Mouse (Mus musculus): ENCODE data around the gene Vps50.
"Not testable (repeated sequence)": the region's sequence is repeated elsewhere in the genome, so short reads cannot be mapped to it uniquely, and the experiment has no call there.

Vps50 gene

DNA sequence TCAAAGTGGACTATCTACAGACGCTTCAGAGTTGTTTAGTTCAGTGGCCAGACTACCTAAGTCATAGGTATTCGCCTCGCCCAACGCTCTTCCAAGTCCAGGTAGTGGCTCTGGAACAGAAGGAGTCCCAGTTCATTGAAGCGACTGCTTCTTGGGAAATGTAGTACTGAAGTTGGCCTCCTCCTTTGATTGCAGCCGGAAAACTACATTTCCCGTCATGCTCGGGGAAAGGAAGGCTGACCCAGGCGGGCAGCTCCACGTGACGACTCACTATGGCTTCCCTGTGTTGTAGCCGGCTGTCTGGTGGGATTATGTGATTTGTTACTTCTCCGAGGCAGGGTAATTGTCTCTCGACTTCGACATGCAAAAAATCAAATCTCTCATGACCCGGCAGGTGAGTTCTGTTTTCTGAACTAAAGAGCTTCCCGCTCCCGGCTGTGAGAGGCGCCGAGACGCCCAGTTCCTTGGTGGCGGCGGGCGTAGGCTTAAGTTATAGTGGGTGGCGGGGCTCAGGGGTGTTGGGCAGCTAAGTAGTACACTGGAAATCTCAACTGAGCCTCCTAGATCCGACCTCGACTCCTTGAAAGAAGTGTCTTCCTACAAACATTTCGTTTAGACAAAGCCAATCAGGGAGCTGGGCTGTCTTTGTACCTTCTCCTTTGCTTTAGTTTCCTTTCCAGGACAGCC is at the start of gene Vps50, which contains the start of gene Hepacam2:
TSS of gene Vps50 (plus strand) at position 221 of the 687 bp plus-strand sequence.
TSS of gene Hepacam2 (minus strand) at position 137 of the 687 bp plus-strand sequence.
- peak; percentile 95 for DNase-seq

- no peak for DNase-seq
Measured at GRCm38 (mm10) chr6:3454421-3454820, 43.8 kb upstream of the Vps50 start.

DNA sequence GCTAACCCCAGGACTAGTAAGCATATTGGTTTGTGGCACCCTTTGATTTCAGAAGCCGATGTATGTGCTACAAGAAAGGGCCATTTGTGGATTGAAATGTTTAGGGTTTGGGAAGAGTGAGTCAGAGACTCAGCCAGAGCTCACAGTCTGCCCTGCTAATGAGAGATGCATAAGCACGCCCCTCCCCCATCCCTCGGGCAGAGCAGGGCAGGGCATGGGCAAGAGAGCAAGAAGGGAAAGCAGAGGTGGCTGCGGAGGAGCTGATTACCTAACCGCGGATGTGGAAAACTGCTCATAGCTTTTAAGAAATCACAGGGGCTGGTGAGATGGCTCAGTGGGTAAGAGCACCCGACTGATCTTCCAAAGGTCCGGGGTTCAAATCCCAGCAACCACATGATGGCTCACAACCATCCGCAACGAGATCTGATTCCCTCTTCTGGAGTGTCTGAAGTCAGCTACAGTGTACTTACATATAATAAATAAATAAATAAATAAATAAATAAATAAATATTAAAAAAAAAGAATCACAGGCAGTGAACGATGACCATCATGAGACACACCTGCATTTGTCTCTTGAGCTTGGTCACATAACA is 42.1 kb upstream of the Vps50 start:
- DNase-seq, result peak; percentile 21

DNA sequence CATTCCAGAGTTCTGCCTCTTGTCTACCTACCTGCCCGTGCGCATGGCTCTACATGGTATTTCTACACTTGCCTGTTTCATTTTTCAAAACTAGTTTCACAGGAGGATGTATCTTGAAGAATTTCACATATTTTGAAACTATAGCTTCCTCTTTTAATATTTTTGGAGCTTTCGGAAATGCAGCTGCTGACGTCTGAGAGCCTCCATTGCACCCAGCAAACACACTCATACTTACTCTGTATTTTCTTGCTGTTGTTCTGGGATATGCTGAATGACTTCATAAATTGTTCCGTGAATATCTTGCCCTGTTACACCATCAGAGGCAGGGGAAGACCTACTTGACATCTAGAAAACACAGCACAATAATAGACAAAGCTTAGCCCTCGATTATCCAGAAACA is 35.2 kb upstream of the Vps50 start:
- DNase-seq, result no peak

- DNase-seq, result no peak
Measured at GRCm38 (mm10) chr6:3463594-3463993, 34.6 kb upstream of the Vps50 start.

DNA sequence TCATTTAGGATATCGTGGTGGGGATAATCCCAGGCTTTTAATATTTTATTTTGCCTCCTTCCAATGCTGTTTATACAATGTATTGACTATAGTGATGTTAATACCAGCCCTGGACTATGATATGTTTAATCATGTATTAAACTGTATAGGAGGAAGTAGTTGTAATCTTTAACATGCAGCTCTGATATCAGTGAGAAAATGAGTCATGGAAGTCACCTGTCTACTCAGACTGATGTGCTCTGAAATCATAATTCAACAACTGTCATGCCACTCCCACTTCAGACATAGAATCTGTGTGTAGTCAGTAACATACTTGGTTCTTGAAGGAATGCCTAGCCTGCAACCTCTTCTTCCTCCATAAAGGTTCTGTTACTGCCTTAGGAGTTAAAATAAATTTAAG is 29.6 kb upstream of the Vps50 start:
- DNase-seq, result no peak

DNA sequence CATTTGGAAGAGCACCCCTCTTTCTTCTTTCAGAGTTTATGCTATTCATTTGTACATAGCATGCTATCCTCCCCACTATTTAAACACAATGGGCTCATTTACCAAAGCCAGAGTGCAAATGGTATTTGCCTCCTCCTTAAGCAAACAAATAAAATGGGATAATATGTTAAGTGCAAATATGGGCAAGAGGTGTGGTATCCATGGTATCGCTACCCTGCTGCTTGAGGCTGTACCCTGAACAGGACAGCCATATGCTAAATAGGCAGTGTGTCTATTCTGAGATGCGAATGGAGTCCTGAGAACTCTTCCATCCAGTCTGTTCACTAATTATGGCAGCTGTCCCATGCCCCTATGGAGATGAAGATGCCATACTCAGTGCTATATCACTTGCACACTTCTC is 27.5 kb upstream of the Vps50 start:
- no peak for DNase-seq

GRCm38 (mm10) chr6:3476299-3476698 is 21.9 kb upstream of the Vps50 start:
- no peak for DNase-seq

DNA sequence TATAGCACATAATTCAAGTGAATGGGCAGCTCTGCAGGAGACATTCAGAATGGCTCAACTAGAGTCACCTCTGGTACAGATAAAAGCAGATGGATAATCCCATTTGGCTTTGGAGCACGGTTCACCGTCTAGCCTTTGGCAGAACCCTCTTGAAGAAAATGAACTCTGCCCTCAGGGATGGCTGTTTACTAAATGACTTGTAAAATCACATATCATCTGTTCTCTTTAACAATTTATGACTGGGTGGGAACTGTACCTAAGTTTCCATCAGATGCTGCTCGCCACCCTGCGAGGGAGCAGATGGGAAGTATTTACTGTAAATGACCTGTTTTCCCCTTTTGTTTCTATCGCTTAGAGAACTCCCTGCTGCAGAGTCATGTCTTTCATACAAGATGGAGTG is 18.3 kb upstream of the Vps50 start:
- DNase-seq, result peak; percentile 44

- no peak for DNase-seq
Measured at GRCm38 (mm10) chr6:3481705-3482104, 16.5 kb upstream of the Vps50 start.

DNA sequence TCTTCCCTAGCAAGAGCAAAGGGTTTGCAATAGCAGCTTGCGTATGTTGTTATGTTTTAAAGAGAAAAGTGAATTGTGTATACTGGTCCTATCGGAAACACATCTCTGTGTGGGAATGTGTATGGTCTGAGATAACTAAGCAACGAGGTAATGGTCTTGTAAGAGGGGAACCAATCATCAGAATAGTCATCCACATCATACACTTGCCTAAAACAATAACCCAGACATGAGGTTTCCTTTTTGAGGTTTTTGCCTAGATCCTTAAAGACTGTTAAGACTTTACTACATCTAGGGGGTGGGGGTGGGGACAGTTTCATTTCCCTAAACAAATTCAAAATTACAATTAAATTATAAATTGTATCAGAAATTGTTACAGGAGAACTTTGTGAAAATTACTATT is 13.0 kb upstream of the Vps50 start:
- DNase-seq, result no peak

- DNase-seq, result no peak
Measured at GRCm38 (mm10) chr6:3487355-3487754, 10.8 kb upstream of the Vps50 start.

DNA sequence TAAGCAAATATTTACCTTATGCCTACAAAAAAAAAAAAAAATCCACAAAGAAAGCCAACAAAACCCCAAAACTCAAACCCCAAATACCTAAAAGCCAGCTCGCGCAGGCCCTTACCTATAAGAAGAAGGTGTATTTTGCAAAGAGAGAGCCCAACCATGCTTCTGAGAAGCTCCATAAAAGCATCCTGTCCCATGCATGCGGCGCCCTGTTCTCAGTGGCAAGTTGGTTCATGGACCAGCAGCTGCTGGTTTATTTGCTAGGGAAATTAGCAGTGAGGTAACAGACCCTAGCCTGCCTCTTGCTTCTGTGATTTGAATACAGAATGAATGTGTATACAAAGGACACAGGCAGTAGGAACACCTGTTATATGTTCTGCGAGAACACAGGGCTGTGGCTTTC is 3.9 kb upstream of the Vps50 start:
- no peak for DNase-seq

- peak; percentile 45 for DNase-seq
Measured at GRCm38 (mm10) chr6:3496210-3496609, 2.0 kb upstream of the Vps50 start.

DNA sequence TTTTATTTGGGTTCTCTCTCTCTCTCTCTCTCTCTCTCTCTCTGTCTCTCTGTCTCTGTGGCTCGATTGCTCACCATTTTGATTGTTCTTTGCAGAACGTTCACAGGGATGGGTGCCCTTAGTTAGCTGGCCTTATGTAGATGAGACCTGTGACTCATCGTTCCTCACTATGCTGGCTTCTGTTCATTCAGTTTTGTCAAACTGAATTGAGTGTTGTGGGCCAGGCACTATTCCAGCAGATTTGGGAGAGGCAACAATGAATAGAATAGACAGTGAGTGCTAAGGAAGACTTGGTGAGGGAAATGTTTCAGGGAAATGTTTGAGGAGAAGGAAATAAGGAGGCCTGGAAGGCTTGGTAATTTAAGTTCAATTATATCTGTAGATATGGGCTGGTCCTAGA is 2.1 kb downstream of the Vps50 start:
- DNase-seq, result no peak

GRCm38 (mm10) chr6:3505289-3505688 is 7.1 kb downstream of the Vps50 start:
- no peak for DNase-seq

DNA sequence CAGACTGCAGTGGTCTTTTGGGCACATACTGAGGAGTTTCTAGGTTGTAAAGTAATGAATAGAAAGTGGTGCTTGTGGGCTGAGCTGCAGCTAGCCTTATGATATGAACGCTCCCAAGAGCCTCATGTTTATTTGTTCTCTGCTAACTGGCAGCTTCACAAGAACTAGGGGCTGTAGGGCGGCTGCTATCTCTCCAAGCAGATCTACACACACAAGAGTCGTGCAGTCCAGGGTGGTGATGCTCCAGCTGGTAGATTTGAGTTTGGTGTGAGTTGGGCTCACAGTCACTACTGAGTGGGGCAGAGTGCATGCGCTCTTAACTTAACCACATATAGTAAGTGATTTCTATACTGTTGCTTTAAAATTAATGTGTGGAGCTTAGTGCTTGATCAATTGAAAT is 8.9 kb downstream of the Vps50 start:
- no peak for DNase-seq

GRCm38 (mm10) chr6:3508151-3508550 is 10.0 kb downstream of the Vps50 start:
- DNase-seq, result not testable (repeated sequence)

- DNase-seq, result peak; percentile 60
Measured at GRCm38 (mm10) chr6:3509782-3510181, 11.6 kb downstream of the Vps50 start.

DNA sequence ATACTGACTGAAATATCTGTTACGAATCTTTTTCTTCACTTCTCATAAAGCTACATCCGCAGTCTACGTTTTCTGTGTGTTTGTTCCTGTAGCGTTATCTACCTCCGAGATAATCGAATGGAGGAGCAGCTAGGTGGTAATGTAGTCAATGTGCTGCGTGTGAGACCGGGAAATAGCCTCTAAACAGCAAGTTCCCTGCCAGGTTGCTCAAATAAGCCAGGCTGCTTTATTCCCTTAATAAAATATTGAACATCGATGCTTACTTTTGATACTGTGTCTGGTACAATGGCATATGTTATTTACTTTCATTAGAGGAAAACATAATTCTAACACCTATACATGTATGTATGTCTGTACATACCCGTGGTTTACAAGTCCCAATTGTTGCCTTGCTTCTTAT is 12.9 kb downstream of the Vps50 start:
- no peak for DNase-seq

GRCm38 (mm10) chr6:3511612-3512011 is 13.4 kb downstream of the Vps50 start:
- no peak for DNase-seq

DNA sequence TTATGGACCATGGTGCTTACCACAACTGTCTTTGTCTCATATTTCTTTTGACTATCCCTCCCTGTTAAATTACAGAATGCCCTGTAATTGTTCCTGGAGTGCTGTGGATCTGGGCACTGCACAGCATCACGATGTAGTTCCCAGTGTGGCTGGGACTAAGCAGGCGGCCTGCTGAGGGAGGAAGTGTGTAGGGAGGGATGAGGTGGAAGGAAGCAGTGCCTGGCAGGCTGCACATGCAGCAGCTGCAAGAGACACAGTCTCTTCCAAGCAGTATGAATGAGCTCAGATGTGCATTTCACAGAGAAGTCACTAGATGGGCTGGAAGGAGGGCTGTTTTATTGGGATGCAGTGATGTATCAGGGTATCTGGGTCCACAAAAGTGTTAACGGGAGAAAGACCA is 14.4 kb downstream of the Vps50 start:
- no peak for DNase-seq

- no peak for DNase-seq
Measured at GRCm38 (mm10) chr6:3528198-3528597, 30.0 kb downstream of the Vps50 start.

- no peak for DNase-seq
Measured at GRCm38 (mm10) chr6:3531445-3531844, 33.3 kb downstream of the Vps50 start.

DNA sequence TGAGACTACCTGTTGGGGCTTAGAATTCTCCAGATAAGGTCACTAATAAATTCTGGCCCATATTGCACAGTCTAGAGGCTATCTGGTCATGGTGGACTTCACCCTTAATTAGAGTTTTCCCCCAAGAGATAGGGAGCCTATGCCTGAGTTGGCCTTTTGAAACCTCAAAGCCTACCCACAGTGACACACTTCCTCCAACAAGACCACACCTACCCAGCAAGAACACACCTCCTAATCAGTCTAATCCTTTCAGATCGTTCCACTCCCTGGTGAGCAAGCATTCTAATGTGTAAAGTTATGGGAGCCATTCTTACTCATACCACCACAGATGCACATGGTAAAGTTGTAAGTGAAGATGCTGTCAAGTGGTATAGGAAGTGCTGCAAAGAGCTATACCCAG is 37.9 kb downstream of the Vps50 start:
- no peak for DNase-seq

Measured in kidney, adult 9 months (tissue).